Mouse (Mus musculus) heart, adult 10 weeks (tissue): ENCODE data around the gene Clk2. TPM values are rescaled to one million over a fixed set of nuclear protein-coding genes. Genes with fewer than 3 reads are reported as not detected.

Experiments
- polyA plus RNA-seq: library from polyadenylated mRNA; stranded (reverse); fragments of 350-450 nt; fragmentation: Illumina TruSeq; extraction: RNeasy Lipid Tissue Mini Kit (QIAGEN cat#74804); gene quantifications from one replicate; pipeline ENCODE4 v1.2.3, GENCODE M21; 2014; ENCODE audit warnings: low read depth, low replicate concordance

The Clk2 gene
- polyA plus RNA-seq = 30.6 TPM

GRCm38 (mm10) chr3:89164506-89165267 lies at the start of gene Clk2:
TSS of gene Clk2 (plus strand) at chr3:89164795.

GRCm38 (mm10) chr3:89135958-89136357 lies 28.6 kb upstream of the Clk2 start, which contains the start of gene Pklr:
TSS of gene Pklr (plus strand) at chr3:89136142.

GRCm38 (mm10) chr3:89159616-89160344 lies 4.8 kb upstream of the Clk2 start, which contains the start of gene Hcn3:
TSS of gene Hcn3 (minus strand) at chr3:89160196.

GRCm38 (mm10) chr3:89177242-89178106 lies 12.9 kb downstream of the Clk2 start, which contains the start of gene Scamp3:
TSS of gene Scamp3 (plus strand) at chr3:89177473.

GRCm38 (mm10) chr3:89183058-89183958 lies 18.7 kb downstream of the Clk2 start, which contains the start of gene Fam189b:
TSS of gene Fam189b (plus strand) at chr3:89183143.

GRCm38 (mm10) chr3:89202253-89203141 lies 37.9 kb downstream of the Clk2 start, which contains the start of gene Gba:
TSS of gene Gba (plus strand) at chr3:89202928.

GRCm38 (mm10) chr3:89214681-89215411 lies 50.3 kb downstream of the Clk2 start, which contains the start of gene Thbs3:
TSS of gene Thbs3 (plus strand) at chr3:89215180.

Other genes with a start within 250 kb of the Clk2 start
- 20.1 TPM for gene Ash1l, start 214.2 kb upstream of the Clk2 start, polyA plus RNA-seq
- gene Dap3, start 213.6 kb upstream of the Clk2 start, polyA plus RNA-seq = 169 TPM
- gene Rusc1, start 71.5 kb upstream of the Clk2 start, polyA plus RNA-seq = 32.7 TPM
- gene Gm43738, start 63.7 kb upstream of the Clk2 start, polyA plus RNA-seq = not detected
- 25.7 TPM for gene Fdps, start 62.8 kb upstream of the Clk2 start, polyA plus RNA-seq
- gene Pklr, start 28.7 kb upstream of the Clk2 start, polyA plus RNA-seq = not detected
- 0.73 TPM for gene Hcn3, start 4.6 kb upstream of the Clk2 start, polyA plus RNA-seq
- 52.7 TPM for gene Scamp3, start 12.7 kb downstream of the Clk2 start, polyA plus RNA-seq
- 5.2 TPM for gene Fam189b, start 18.3 kb downstream of the Clk2 start, polyA plus RNA-seq
- 17.9 TPM for gene Gba, start 38.1 kb downstream of the Clk2 start, polyA plus RNA-seq
- gene Thbs3, start 50.4 kb downstream of the Clk2 start, polyA plus RNA-seq = 12.0 TPM
- gene Mtx1, start 62.3 kb downstream of the Clk2 start, polyA plus RNA-seq = 78.4 TPM
- 0.18 TPM for gene Muc1, start 64.3 kb downstream of the Clk2 start, polyA plus RNA-seq
- gene Krtcap2, start 81.2 kb downstream of the Clk2 start, polyA plus RNA-seq = 57.1 TPM
- 1.0 TPM for gene Trim46, start 81.5 kb downstream of the Clk2 start, polyA plus RNA-seq
- 48.2 TPM for gene Dpm3, start 94.6 kb downstream of the Clk2 start, polyA plus RNA-seq
- 42.9 TPM for gene Slc50a1, start 105.8 kb downstream of the Clk2 start, polyA plus RNA-seq
- gene Efna1, start 116.3 kb downstream of the Clk2 start, polyA plus RNA-seq = 33.4 TPM
- not detected for gene Efna3, start 158.2 kb downstream of the Clk2 start, polyA plus RNA-seq
- gene Efna4, start 173.2 kb downstream of the Clk2 start, polyA plus RNA-seq = 0.37 TPM
- gene Adam15, start 185.2 kb downstream of the Clk2 start, polyA plus RNA-seq = 92.6 TPM
- not detected for gene Dcst2, start 197.2 kb downstream of the Clk2 start, polyA plus RNA-seq
- gene Dcst1, start 200.5 kb downstream of the Clk2 start, polyA plus RNA-seq = not detected
- gene Zbtb7b, start 230.0 kb downstream of the Clk2 start, polyA plus RNA-seq = 25.7 TPM
- gene Lenep, start 238.0 kb downstream of the Clk2 start, polyA plus RNA-seq = not detected
- 50.8 TPM for gene Flad1, start 247.1 kb downstream of the Clk2 start, polyA plus RNA-seq